Mouse (Mus musculus): Measurements from ENCODE around the gene Arf3. TPM values are rescaled to one million over a fixed set of nuclear protein-coding genes. Genes with fewer than 3 reads are reported as not detected.

Gene Arf3
- 10 to 100 TPM; 67.4 to 74.6 TPM for total RNA-seq (2023)

DNA sequence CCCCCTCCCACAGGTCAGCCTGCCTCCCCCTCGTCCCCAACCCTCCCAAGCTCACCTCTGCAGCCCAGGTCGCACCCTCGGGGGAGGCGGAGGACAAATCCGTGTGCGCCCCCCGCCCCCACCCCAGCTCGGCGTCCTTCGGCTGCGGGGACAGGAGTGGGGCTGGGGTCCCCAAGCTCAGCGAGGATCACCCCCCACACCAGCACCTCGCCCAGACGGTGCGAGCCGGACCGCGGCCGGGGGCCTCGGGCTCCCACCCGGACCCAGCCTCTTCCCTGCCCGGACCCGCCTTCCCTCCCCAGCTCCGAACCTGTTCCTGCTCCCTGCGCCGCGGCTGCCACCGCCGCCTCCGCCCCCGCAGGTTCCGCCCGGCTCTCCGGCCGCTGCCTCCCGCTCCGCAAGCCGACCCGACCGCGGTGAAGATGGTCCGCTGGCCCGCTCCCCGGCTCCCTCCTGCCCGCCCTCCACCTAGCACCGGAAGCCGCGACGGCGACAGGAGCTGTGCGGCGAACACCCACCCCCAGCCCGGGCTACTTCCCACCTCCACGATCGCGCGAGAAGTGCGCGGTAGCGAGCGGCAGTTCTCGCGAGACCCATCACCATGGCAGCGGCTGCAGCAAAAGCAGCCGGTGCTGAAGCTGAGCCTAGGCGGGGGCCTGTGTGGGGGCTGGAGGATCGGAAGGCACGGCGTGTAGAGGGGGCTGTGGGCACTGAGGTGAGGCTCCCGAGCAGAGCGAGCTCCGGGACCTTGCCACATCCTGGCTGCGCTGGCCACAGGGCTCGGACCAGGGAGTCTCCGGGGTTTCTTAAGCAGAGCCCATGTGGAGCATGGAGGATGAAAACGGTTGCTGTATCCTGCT, at the start of gene Arf3:
Gene Arf3, minus strand, starts transcription at position 545 of the 860 bp plus-strand sequence.

DNA sequence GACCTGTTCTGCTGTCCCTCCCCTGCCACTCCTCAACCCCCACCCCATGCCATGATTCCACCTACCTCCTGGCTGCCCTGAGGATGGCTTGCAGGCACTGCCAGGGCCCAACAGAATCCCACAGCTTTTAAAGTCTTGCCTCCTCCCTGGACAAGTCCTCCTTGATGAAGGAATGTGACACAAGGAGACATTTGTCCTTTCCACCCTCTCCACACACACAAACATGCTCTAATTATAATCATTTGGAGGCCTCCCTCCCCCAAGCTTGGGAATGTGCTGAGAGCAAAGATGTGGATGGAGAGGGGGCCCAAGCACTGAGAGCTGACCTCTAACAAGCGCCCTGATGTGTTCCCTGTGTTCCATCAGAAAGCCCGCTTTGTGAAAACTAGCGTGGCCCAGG, 46.4 kb upstream of the Arf3 start, which contains the start of gene Ddn:
Gene Ddn, minus strand, starts transcription at position 101 of the 400 bp plus-strand sequence.

DNA sequence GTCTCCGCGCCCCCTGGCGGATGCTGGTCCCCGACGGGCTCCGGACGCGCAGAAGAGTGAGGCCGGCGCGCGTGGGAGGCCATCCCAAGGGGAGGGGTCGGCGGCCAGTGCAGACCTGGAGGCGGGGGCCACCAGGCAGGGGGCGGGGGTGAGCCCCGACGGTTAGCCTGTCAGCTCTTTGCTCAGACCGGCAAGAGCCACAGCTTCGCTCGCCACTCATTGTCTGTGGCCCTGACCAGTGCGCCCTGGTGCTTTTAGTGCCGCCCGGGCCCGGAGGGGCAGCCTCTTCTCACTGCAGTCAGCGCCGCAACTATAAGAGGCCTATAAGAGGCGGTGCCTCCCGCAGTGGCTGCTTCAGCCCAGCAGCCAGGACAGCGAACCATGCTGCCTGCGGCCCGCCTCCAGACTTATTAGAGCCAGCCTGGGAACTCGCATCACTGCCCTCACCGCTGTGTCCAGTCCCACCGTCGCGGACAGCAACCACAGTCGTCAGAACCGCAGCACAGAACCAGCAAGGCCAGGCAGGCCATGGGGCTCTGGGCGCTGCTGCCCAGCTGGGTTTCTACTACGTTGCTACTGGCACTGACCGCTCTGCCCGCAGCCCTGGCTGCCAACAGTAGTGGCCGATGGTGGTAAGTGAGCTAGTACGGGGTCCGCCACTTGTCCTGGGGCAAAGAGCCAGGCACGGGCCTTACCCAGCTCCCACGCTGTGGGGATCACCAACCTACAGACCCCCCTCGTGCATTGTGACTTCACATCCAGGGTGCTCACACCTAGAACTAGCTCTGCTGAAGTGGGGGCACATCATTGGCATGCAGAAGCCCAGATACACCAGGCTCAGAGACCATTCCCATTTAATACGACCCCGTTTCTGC, 26.9 kb upstream of the Arf3 start, which contains the start of gene Wnt1:
Gene Wnt1, plus strand, starts transcription at position 197 of the 875 bp plus-strand sequence.

DNA sequence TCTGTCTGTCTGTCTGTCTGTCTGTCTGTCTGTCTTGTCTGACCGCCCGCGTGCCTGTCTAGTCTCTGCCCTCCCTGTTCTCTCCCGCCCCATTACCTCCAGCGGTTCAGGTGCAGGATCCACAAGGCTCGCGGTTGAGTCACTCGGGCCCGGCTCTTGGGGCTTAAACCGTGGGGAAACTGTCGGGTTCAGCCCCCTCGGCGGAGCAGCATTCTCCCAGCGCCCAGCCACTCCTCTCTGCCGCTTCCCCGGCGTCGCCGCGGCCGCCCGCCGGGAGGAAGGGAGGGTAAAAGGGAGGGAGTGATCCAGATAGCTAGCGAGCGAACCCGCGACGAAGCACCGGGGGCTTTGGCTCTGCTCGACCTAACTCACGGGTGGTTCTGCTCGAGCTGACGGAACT, 14.7 kb upstream of the Arf3 start, which contains the start of gene Wnt10b:
Gene Wnt10b, minus strand, starts transcription at position 389 of the 400 bp plus-strand sequence.

DNA sequence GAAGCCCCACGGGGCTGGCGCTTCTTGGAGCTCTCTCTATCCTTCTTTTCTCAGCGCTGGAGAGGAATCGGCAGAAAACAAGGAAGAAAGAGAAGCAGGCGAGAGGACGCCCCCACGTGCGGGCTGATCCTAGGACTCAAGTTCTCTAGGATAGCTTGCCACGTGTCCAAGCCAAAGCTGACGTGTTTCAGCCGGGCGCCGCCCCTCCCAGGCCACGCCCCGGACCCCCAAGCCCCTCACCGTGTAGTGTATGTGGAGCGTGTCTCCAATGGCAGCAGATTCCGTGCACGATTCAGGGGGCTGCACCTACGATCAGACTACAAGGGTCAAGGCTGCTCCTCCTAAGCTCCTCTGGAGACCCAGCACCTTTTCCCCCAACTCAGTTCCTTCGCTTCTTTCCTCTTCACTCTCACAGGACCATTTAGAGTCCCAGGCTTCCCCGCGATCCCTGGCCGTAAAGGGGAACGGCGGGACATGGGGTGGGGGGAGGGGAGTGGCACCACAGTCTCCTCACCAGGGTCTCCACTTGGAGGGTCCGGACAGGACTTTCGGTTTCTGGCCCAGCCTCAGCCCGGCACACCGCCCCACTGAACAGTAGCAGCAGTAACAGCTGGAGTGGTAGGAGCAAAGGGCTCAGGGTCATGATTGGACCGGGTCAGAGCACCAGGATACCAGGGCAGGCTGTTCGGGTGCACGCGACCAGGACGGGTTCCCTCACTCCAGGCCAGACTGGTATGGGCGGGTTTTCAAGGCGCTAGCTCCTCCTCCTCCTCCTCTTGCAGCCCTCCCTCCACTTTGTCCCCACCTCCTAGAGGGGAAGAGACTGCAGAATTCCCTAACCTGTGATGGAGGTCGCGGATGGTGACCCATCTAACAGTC, 35.3 kb downstream of the Arf3 start, which contains the start of gene Fkbp11:
Gene Fkbp11, minus strand, starts transcription at position 756 of the 879 bp plus-strand sequence.

DNA sequence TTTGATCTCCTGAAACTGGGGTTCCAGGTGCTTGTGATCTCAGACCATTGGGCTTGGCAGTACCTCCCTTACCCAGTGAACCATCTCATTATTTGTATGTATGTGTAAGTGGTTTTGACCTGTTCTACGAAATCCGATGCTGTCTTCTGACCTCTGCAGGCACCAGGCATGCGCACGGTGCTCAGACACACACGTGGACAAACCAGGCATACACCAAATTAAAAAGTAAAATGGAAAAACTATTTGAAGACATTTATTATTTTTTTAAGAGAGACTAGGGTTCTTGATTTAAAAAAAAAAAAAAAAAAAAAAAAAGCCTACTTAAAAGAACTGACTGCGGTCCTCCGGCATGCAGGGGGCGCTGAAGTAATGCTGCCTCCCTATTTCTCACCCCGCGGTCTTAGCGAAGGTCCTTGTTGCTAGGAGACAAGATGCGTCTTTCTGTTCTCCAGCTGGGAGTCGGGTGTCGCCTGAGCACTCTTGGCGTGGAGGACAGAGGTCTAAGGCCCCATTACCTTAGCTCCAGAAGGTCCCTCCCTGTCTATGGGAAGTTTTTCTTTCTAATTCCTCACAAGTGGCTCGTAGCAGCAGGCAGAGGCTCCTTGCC, 55.1 kb downstream of the Arf3 start, which contains the start of gene Ccdc65:
Gene Ccdc65, plus strand, starts transcription at position 442 of the 607 bp plus-strand sequence.

Other genes starting within 250 kb of the Arf3 start
- gene Kansl2, start 228.9 kb downstream of the Arf3 start, total RNA-seq (2023): 10 to 100 TPM; 28.0 to 29.7 TPM
- 10 to 100 TPM; 51.6 to 56.9 TPM for gene Ccnt1, start 192.3 kb downstream of the Arf3 start, total RNA-seq (2023)
- gene 4930415O20Rik, start 192.2 kb downstream of the Arf3 start, total RNA-seq (2023): not detected
- gene Adcy6, start 153.1 kb downstream of the Arf3 start, total RNA-seq (2023): 1 to 10 TPM; 4.7 to 4.9 TPM
- under 1 TPM; 0.31 to 0.94 TPM for gene Cacnb3, start 132.4 kb downstream of the Arf3 start, total RNA-seq (2023)
- 10 to 100 TPM; 61.6 to 67.6 TPM for gene Ddx23, start 100.3 kb downstream of the Arf3 start, total RNA-seq (2023)
- 10 to 100 TPM; 13.5 to 16.8 TPM for gene Rnd1, start 85.8 kb downstream of the Arf3 start, total RNA-seq (2023)
- gene Ccdc65, start 55.0 kb downstream of the Arf3 start, total RNA-seq (2023): not detected
- gene Fkbp11, start 35.0 kb downstream of the Arf3 start, total RNA-seq (2023): 1 to 10 TPM; 2.5 to 3.0 TPM
- not detected for gene Wnt10b, start 14.9 kb upstream of the Arf3 start, total RNA-seq (2023)
- gene Wnt1, start 26.6 kb upstream of the Arf3 start, total RNA-seq (2023): not detected
- gene Ddn, start 46.3 kb upstream of the Arf3 start, total RNA-seq (2023): not detected
- 100 to 1,000 TPM; 108 to 110 TPM for gene Prkag1, start 68.3 kb upstream of the Arf3 start, total RNA-seq (2023)
- gene Kmt2d, start 108.0 kb upstream of the Arf3 start, total RNA-seq (2023): 100 to 1,000 TPM; 106 to 131 TPM
- 1 to 10 TPM; 2.8 to 3.6 TPM for gene Rhebl1, start 131.3 kb upstream of the Arf3 start, total RNA-seq (2023)
- not detected for gene Dhh, start 135.3 kb upstream of the Arf3 start, total RNA-seq (2023)
- gene Lmbr1l, start 155.0 kb upstream of the Arf3 start, total RNA-seq (2023): 10 to 100 TPM; 48.1 to 67.5 TPM
- gene Tuba1b, start 171.4 kb upstream of the Arf3 start, total RNA-seq (2023): 100 to 1,000 TPM; 348 to 367 TPM
- gene Gm49450, start 190.3 kb upstream of the Arf3 start, total RNA-seq (2023): not detected
- gene Tuba1a, start 190.5 kb upstream of the Arf3 start, total RNA-seq (2023): 100 to 1,000 TPM; 100 to 104 TPM

Measured in neutrophil, adult 83 days (primary cell).